Mouse (Mus musculus) neural tube, embryonic 11.5 days (tissue): ENCODE data around the gene Gm20695. TPM values are rescaled to one million over a fixed set of nuclear protein-coding genes. Genes with fewer than 3 reads are reported as not detected.

Experiments used
- ATAC-seq: fragments of 200-750 bp; cut with Nextera tagmentation; 2 replicates; pipeline ENCODE4 v1.8.0; 2017; ENCODE audit warnings: moderate number of reproducible peaks, mild to moderate bottlenecking, moderate TSS enrichment, moderate library complexity; ENCODE audit not compliant: insufficient read depth, low FRiP score, low TSS enrichment
- DNase-seq: peaks from one replicate; pipeline ENCODE4 v3.0.0-alpha.2; 2015; ENCODE audit warnings: low spot score
- H3K27ac ChIP-seq: fragments of 300-500 bp; sonication (generic); 2 replicates; pipeline ENCODE4 v1.5.1; 2014; ENCODE audit warnings: low read depth, mild to moderate bottlenecking, low read length
- H3K27me3 ChIP-seq: fragments of 300-500 bp; sonication (generic); 2 replicates; pipeline ENCODE4 v1.6.1; 2014; ENCODE audit warnings: mild to moderate bottlenecking, low read length, mixed read lengths; ENCODE audit not compliant: control insufficient read depth, insufficient read depth
- H3K36me3 ChIP-seq: fragments of 300-500 bp; sonication (generic); 2 replicates; pipeline ENCODE4 v1.6.1; 2014; ENCODE audit warnings: mild to moderate bottlenecking, low read length, moderate library complexity, mixed read lengths; ENCODE audit not compliant: control insufficient read depth, insufficient read depth
- H3K4me1 ChIP-seq: fragments of 300-500 bp; sonication (generic); 2 replicates; pipeline ENCODE4 v1.6.1; 2014; ENCODE audit warnings: low read length, mixed read lengths; ENCODE audit not compliant: control insufficient read depth, insufficient read depth
- H3K4me2 ChIP-seq: fragments of 300-500 bp; sonication (generic); 2 replicates; pipeline ENCODE4 v1.6.1; 2014; ENCODE audit warnings: low read depth, mild to moderate bottlenecking, moderate library complexity
- H3K4me3 ChIP-seq: fragments of 300-500 bp; sonication (generic); 2 replicates; pipeline ENCODE4 v1.5.1; 2014; ENCODE audit warnings: low read depth, low read length
- H3K9ac ChIP-seq: fragments of 300-500 bp; sonication (generic); 2 replicates; pipeline ENCODE4 v1.6.1; 2014; ENCODE audit warnings: mild to moderate bottlenecking, low read length
- H3K9me3 ChIP-seq: fragments of 300-500 bp; sonication (generic); 2 replicates; pipeline ENCODE4 v1.6.1; 2016; ENCODE audit warnings: low read length; ENCODE audit not compliant: control insufficient read depth
- WGBS: fragments of 180-500 bp; shearing (Covaris S2); extraction: QIAGEN DNeasy Blood & Tissue Kit; methylation state at CpG from one replicate; pipeline ENCODE4 v1.1.7; 2014; 5-methylcytosine and 5-hydroxymethylcytosine counted together
- polyA plus RNA-seq: library from polyadenylated mRNA; unstranded; fragments of >200 nt; fragmentation: Nextera tagmentation; extraction: Ambion mirVana; gene quantifications from 2 replicates; pipeline ENCODE4 v1.2.1, GENCODE M21; 2014

Gene Gm20695
- polyA plus RNA-seq: 1.5 TPM in 1 of 2 replicates, not detected in the other

- ATAC-seq (peak; percentile 99), DNase-seq (peak; percentile 96)
- H3K27ac ChIP-seq: peak within 1 kb of the TSS; percentile 90
- under 1% methylated on average over 77 of the region's 88 CpGs for WGBS
- H3K36me3 ChIP-seq: 0 out of 2 replicates have a peak, but pooled peaks cover under 1% of the 10 kb centered on the region
- H3K4me1 ChIP-seq: peaks cover 5% of the 10 kb centered on the region
- peak within 1 kb of the TSS; percentile 84 for H3K9ac ChIP-seq
- peak within 1 kb of the TSS; percentile 90 for H3K4me3 ChIP-seq
- no peaks in the 10 kb centered on the region for H3K9me3 ChIP-seq
- peak within 1 kb of the TSS; percentile 73 for H3K4me2 ChIP-seq
- no peaks in the 10 kb centered on the region for H3K27me3 ChIP-seq
Measured at GRCm38 (mm10) chr16:3884201-3885064, at the start of gene Gm20695, which contains the start of gene Zfp597. Gm20695 (plus strand) TSS chr16:3884648. Zfp597 (minus strand) TSS chr16:3884561.

- H3K27me3 ChIP-seq: no peaks in the 10 kb centered on the region
- no peak overlapping the region for H3K9ac ChIP-seq
- no peaks in the 10 kb centered on the region for H3K4me1 ChIP-seq
- DNase-seq (no peak), ATAC-seq (no peak)
- H3K4me2 ChIP-seq: no peak overlapping the region
- H3K4me3 ChIP-seq: no peak overlapping the region
- H3K36me3 ChIP-seq: no peaks in the 10 kb centered on the region
- no peaks in the 10 kb centered on the region for H3K9me3 ChIP-seq
- H3K27ac ChIP-seq: no peak overlapping the region
- WGBS: 76% methylated on average over 2 of the region's 2 CpGs
Measured at GRCm38 (mm10) chr16:3835461-3835860, 49.0 kb upstream of the Gm20695 start.

GRCm38 (mm10) chr16:3839157-3839885 is 45.1 kb upstream of the Gm20695 start:
- Histone ChIP-seq H3K27me3 (no peaks in the 10 kb centered on the region), H3K27ac (no peak overlapping the region), H3K4me1 (no peaks in the 10 kb centered on the region), H3K4me3 (no peak overlapping the region), H3K9ac (no peak overlapping the region), H3K36me3 (no peaks in the 10 kb centered on the region), H3K9me3 (no peaks in the 10 kb centered on the region), H3K4me2 (no peak overlapping the region)
- no peak for ATAC-seq
- DNase-seq: no peak
- WGBS: 61% methylated on average over 17 of the region's 17 CpGs

- WGBS: 38% methylated on average over 4 of the region's 4 CpGs
Measured at GRCm38 (mm10) chr16:3842989-3843388, 41.5 kb upstream of the Gm20695 start.

GRCm38 (mm10) chr16:3843796-3844195 is 40.7 kb upstream of the Gm20695 start:
- Histone ChIP-seq H3K4me3 (no peak overlapping the region), H3K4me1 (no peaks in the 10 kb centered on the region), H3K9ac (no peak overlapping the region), H3K27me3 (no peaks in the 10 kb centered on the region), H3K9me3 (no peaks in the 10 kb centered on the region), H3K36me3 (no peaks in the 10 kb centered on the region), H3K4me2 (no peak overlapping the region), H3K27ac (no peak overlapping the region)
- DNase-seq (no peak), ATAC-seq (no peak)
- WGBS: 75% methylated on average over 1 of the region's 1 CpGs

More at GRCm38 (mm10) chr16:3842989-3843388, 41.5 kb upstream of the Gm20695 start:
- Histone ChIP-seq H3K4me3 (no peak overlapping the region), H3K4me2 (no peak overlapping the region), H3K36me3 (no peaks in the 10 kb centered on the region), H3K27me3 (no peaks in the 10 kb centered on the region), H3K9me3 (no peaks in the 10 kb centered on the region), H3K4me1 (no peaks in the 10 kb centered on the region), H3K9ac (no peak overlapping the region), H3K27ac (no peak overlapping the region)
- no peak for ATAC-seq
- DNase-seq: no peak

GRCm38 (mm10) chr16:3846711-3847518 is 37.5 kb upstream of the Gm20695 start, which contains the start of gene Zfp174:
Zfp174 (plus strand) TSS chr16:3847268.
- H3K27me3 ChIP-seq: no peaks in the 10 kb centered on the region
- peak; percentile 90 for DNase-seq
- no peaks in the 10 kb centered on the region for H3K4me1 ChIP-seq
- peak within 1 kb of the TSS; percentile 65 for H3K4me3 ChIP-seq
- 3% methylated on average over 38 of the region's 38 CpGs for WGBS
- no peaks in the 10 kb centered on the region for H3K9me3 ChIP-seq
- no peak within 1 kb of the TSS for H3K27ac ChIP-seq
- H3K36me3 ChIP-seq: no peaks in the 10 kb centered on the region
- ATAC-seq: peak; percentile 100
- peak within 1 kb of the TSS; percentile 59 for H3K4me2 ChIP-seq
- H3K9ac ChIP-seq: peak within 1 kb of the TSS; percentile 62

GRCm38 (mm10) chr16:3847871-3848270 is 36.6 kb upstream of the Gm20695 start:
- H3K9ac ChIP-seq: no peak overlapping the region
- no peak for ATAC-seq

GRCm38 (mm10) chr16:3848416-3848815 is 36.0 kb upstream of the Gm20695 start:
- no peak overlapping the region for H3K9ac ChIP-seq
- H3K4me1 ChIP-seq: no peaks in the 10 kb centered on the region
- H3K4me3 ChIP-seq: no peak overlapping the region
- no peaks in the 10 kb centered on the region for H3K27me3 ChIP-seq
- H3K27ac ChIP-seq: no peak overlapping the region
- H3K4me2 ChIP-seq: no peak overlapping the region
- no peak for ATAC-seq
- H3K9me3 ChIP-seq: no peaks in the 10 kb centered on the region
- no peak for DNase-seq
- H3K36me3 ChIP-seq: no peaks in the 10 kb centered on the region
- 75% methylated on average over 3 of the region's 3 CpGs for WGBS

More at GRCm38 (mm10) chr16:3847871-3848270, 36.6 kb upstream of the Gm20695 start:
- Histone ChIP-seq H3K4me3 (peak overlapping the region; percentile 65; the same call in 1 of the 2 replicates), H3K27me3 (no peaks in the 10 kb centered on the region), H3K9me3 (no peaks in the 10 kb centered on the region), H3K4me2 (peak overlapping the region; percentile 59), H3K4me1 (no peaks in the 10 kb centered on the region), H3K36me3 (no peaks in the 10 kb centered on the region), H3K27ac (no peak overlapping the region)
- 73% methylated on average over 4 of the region's 4 CpGs for WGBS
- DNase-seq: no peak
